Mouse (Mus musculus): Measurements from ENCODE around the gene Mink1.

Mink1 gene

DNA sequence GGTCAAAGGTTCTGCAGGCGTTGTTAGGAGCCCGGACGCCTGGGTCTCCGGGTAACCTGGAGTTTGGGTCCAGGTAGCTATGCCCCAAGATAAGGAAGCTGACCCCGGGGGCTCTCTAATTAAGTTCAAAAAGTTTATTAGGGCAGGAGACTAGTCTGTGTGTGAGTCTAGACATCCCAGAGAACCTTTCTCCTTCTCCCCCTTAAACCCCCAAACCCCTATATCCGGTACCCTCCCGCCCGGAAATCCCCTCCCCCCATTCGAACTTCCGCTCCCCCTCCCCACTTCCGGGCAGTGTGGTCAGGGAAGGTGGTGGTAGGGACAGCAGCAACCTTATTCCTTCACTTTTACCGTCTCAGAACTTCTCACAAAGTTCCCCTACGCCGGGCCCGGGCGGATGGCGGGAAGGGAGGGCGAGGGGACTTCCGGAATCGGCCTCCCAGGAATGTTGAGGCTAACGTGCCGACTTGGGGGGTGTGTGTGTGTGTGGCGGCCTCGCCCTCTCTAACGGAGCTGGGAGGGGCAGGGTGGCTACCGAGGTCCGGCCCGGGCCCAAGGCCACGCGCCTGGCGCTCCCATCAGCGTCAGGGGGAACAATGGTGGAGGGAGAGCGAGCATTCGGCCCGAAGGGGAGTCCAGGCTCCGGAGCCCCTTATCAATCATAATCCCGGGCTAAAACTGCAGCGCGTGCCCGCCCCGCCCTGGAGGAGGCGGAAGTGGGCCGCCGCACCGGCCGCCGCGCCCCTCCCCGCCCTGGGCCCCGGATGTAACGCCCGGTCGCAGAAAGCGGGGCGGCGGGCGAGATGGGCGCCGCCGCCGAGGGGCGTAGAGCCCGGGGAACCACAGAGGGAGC lies 90.9 kb downstream of the Mink1 start:
- no peak for DNase-seq (ENCODE audit: low spot score in 2 of 2)

DNA sequence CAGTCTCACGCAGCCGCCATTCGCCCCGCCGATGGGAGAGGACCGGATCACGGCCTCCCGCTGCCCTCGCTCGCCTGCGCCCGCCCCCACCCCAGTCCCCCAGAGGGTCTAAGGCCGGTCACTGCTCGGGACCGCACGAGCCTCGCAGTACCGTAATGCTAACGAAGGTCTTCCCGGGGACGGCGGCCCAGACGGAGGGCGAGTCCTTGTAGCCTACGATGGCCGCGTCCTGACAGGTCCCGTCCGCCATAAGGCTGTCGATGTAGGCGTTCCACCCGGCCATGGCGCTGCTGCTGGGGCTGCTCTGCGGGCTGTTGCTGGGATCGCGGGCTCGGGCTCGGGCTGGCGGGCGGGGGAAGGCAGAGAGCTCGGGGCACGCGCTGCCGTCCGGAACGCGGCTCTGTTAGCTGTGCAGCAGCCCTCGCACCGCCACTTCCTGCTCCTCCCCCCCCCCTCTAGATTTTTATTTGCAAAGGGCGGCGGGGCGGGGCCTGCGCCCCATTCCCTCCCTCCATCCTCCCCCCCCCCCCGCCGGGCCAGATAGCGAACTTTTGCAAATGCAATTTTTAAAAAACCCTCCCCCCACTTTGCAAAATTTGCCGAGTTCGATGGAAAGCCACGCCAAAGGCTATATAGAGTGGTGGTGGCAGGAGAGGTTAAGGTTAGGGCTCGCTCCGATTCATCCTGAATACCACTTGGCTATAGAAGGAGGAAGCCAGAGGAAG lies 91.7 kb downstream of the Mink1 start, which contains the start of gene Pfn1:
TSS of gene Pfn1 (minus strand) at position 447 of the 725 bp plus-strand sequence.
- DNase-seq (ENCODE audit: low spot score in 2 of 2): peak; percentile 44 to 47

DNA sequence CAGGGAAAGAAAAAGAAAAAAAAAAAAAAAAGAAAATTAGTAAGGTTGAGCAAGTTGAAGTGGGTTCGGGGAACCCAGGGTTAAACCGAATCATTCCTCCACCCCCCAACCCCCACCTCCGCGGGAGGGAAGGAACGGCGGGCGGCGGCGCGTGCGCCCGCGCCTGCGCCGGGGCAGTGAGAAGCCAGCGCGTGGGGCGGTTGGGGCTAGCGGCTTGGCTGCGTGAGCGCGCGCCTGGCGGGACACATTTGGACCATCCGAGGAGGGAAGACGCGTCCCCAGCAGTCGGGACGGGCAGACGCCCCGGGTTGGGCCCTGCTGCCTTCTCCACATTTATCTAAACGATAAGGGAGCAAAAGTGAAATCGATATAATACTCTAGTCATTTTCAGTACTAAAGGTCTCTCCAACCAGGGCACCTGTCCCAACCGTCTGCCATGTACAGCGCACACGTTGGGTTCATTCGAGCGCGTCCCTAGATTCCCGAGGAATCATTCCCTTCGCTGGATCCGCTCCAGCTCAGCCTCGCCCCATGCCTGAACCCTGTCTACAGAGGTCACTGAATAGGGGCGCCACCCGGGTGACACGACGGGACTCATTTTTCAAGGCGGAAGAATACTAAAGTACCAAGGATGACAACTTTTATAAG lies 92.4 kb downstream of the Mink1 start:
- DNase-seq (ENCODE audit: low spot score in 2 of 2): peak; percentile 37 to 60

DNA sequence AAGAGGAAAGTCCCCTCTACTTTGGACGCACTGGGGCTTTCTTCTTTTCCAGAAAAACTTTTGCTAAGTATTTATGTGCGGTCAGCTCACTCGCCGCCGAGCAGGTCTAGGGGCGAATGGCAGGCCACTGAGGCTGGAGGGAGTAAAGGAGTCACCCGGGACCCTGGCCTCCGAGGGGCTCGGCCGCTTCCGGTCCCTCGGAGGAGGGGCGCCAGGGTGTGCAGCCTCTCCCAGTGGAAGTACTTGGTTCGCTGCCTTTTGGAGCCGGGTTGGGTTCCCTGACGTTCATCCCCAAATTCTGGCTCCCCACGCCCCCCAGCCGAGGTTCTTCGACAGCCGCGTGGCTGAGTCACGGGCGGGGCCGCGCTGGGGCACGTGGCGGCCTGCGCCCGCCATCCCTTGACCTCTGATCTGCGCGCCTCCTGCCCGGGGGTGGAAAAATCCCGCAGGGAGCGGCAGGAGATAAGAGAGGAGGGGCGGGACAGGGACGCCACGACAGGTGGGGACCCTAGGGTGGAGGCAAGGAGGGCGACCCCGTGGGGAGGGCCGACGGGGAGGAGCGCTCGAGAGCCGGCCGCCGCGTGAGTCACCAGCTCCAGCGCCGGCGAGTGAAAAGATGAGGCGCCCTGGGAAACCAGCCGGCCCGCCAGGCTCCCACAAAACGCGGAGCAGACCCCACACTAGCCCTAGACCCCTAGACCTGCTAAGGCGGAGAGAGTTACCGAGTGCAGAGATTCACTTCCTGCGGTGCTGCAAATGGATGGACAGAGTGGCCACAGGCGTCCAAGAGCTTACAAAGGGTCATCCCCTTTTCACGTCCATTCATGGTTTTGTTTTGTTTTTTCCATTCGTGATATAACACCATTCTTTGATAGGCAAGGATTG lies 93.1 kb downstream of the Mink1 start:
- no peak for DNase-seq (ENCODE audit: low spot score in 2 of 2)

DNA sequence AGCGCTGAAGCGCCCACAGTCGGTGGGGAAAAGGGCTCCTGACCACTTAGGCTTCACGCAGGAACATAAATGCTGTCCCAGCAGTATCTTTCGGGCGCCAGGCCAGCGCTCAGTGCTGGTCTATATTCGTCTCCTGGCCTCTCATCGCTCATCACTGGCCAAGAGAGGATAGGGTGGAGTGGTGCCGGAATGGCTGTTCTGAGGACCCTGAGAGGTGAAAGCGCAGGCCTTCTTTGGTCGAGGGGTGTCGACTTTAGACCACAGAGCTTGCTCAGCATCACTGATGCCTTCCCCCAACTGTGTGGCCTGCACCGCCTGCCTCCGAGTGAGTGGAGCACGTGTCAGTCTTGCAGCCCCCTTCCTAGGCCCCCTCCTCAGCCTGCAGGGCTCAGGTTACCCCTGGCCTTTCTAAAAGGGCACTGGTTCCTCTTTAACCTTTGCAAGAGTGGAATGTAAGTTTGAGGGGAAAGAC lies 93.8 kb downstream of the Mink1 start:
- DNase-seq (ENCODE audit: low spot score in 2 of 2): no peak

DNA sequence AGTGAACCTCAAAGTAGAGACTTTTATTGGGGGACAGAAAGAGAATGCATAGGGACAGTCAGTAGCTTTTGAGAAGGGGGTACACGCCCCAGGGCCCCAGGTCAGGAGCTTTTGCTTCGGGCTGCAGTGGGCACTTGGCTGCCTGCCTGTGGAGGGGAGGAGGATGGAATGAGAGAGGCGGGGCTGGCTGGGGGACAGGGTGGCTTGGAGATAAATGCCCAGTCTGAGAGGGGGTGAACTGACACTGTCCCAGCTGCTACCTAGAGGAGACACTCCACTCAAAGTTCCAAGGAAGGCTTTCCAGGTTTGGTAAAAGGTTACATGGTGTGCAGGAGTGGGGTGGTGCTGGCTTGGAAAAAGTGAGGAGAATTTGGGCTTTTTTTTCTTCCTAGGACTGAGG lies 94.3 kb downstream of the Mink1 start, which contains the start of gene Eno3:
TSS of gene Eno3 (plus strand) at position 239 of the 400 bp plus-strand sequence.
- no peak for DNase-seq (ENCODE audit: low spot score in 2 of 2)

DNA sequence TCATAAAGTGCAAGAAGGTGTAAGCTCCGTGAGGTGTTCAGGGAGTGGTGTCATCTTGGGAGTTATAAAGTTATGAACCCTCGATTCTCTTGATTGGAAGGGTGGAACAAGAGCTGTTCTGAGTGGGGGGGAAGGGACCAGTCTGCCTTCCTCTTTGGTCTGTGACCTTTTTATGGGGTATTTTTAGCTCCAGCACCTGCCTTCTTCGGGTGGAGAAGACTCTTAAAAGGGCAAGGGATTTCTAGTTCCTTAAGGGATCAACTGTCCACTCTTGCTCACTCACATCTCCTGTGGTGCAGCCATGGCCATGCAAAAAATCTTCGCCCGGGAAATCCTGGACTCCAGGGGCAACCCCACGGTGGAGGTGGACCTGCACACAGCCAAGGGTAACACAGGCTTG lies 94.9 kb downstream of the Mink1 start:
- DNase-seq (ENCODE audit: low spot score in 2 of 2): no peak

DNA sequence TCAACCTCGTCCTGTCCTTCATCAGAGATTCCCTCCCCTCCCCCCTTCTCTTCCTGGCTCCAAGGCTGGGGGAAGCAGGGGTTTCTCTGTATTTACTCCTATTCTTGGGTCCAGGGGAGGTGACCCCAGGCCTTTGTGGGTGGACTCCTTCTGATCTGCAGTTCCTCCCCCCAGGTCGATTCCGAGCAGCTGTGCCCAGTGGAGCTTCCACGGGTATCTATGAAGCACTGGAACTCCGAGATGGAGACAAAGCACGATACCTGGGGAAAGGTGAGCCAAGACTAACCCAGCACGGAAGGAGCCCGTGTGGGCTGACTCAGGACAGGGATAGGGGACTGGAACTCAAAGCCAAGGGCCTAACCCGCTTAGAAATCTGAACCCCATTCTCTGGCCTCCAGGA lies 95.3 kb downstream of the Mink1 start:
- no peak for DNase-seq (ENCODE audit: low spot score in 2 of 2)

DNA sequence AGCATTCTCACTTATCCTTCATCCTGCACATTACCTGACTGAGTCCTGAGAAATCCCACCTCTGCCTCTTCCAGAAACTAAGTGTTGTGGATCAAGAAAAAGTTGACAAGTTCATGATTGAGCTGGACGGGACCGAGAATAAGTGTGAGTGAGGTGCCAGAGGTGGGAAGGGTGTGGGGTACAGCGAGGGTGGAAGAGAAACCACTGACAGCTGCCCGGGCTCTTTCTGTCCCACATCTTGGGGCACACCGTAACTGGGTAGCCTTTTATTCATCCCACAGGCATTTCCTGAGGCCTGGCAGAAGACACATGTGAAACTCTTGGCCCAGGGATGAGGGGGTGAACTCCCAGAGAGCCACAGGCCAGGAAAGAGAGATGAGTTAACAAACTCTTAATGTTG lies 95.8 kb downstream of the Mink1 start:
- no peak for DNase-seq (ENCODE audit: low spot score in 2 of 2)

DNA sequence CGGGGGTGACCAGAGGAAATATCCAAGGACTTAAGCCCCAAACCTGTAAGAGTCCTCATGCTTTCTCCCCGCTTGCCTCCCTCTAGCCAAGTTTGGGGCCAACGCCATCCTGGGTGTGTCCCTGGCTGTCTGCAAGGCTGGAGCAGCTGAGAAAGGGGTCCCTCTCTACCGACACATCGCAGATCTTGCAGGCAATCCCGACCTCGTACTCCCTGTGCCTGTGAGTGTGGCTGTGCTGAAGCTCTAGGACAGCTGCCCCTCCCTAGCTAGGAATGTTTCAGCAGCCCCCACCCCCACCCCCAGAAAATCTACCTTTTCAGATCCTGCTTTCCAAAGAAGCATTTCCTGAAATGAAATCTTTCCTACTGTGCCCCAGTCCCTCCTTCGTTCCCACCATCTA lies 96.3 kb downstream of the Mink1 start:
- no peak for DNase-seq (ENCODE audit: low spot score in 2 of 2)

DNA sequence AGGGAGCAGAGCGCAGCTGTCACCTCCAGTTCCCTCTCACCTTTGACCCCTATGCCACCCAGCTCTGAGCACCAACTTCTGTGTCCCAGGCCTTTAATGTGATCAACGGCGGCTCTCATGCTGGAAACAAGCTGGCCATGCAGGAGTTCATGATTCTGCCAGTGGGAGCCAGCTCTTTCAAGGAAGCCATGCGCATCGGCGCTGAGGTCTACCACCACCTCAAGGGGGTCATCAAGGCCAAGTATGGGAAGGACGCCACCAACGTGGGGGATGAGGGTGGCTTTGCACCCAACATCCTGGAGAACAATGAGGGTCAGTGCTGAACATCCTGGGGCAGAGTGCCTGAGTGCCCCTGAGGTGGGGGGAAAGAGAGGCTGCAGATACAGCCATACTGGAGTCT lies 97.9 kb downstream of the Mink1 start:
- DNase-seq (ENCODE audit: low spot score in 2 of 2): no peak

DNA sequence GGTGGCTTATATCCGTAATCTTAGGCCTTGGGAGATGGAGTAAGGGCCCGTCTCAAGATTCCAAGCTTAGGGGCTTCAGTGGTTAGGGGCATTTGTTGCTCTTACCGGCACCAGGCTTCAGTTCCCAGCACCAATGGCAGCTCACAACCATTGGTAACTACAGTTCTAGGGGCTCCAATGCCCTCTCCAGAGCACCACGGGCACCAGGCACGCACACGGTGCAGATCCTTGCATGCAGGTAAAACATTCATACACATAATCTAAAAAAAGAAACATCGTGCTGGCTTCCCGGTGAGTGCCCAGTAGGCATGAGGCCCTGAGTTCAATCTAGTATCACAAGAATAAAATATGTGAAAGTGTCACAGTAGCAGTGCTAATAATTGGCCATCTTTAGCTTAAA lies 100.4 kb downstream of the Mink1 start:
- DNase-seq (ENCODE audit: low spot score in 2 of 2): no peak

DNA sequence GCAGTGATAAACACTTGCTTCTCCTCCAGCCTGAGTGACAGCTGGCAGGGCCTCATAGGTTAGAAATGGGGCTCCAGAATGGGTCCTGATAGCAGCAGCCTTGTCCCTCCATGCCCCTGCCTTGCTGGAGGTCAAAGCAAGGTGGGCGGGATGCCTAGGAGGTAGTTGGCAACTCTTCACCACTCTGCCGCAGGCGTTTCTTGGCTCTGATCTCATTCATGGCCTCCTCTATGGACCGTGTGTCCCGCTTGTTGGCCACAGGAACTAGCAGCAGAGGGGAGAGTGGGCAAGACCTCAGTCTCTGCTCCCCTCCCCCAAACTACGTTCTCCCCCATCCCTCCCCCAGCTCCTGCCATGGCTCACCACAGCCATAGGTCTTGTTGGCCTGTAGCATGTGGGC lies 101.3 kb downstream of the Mink1 start:
- no peak for DNase-seq (ENCODE audit: low spot score in 2 of 2)
